30 mouse cellular contexts compared by ENCODE assay signal in the genomic region with DNA sequence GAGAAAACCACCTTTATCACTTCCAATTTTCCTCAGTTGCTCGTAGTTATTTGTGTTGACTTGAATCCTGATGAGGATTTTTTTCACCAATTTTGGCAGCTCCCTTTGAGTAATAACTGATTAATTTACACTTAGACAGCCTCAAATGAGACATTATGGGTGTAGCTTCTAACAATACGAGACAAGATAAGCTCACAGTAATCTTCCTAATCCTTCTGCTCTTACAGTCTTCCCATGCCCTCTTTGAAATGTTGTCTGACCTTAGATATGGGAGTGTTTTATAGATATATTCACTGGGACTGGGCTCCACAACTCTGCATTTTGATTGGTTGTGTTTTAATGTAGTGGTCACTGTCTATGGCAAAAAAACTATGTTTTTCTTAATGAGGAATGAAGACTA. TPM values are rescaled to one million over a fixed set of nuclear protein-coding genes. Genes with fewer than 3 reads are reported as not detected.
DNase-seq lines count a peak whose midpoint lies in the region; ATAC-seq and TF ChIP-seq lines count a peak whose summit lies in the region.
"Had no signal": no experiment of that assay in that cellular context is flagged by ENCODE, and none has a peak within 500 bp of the region (broad histone marks: within the 10 kb centered on the region; RNA-seq: fewer than 3 reads in every experiment).

No protein-coding gene starts in this region.

- H3K9ac ChIP-seq in liver, embryonic 11.5 days (ENCODE audit: low read depth, low read length) = no peak overlapping the region
- no peak overlapping the region for H3K9ac ChIP-seq in liver, postnatal 0 days (replicated peaks)
- H3K9ac ChIP-seq in liver, embryonic 14.5 days (replicated peaks) = no peak overlapping the region
- no peak overlapping the region for H3K9ac ChIP-seq in liver, embryonic 12.5 days
- H3K9ac ChIP-seq: embryonic facial prominence, embryonic 13.5 days; embryonic facial prominence, embryonic 15.5 days; forebrain, embryonic 12.5 days had no signal

- 59% methylated on average over 2 of the region's 2 CpGs for WGBS in liver, embryonic 11.5 days
- 56% methylated on average over 2 of the region's 2 CpGs for WGBS in liver, postnatal 0 days (ENCODE audit: insufficient replicate concordance)
- WGBS in liver, embryonic 14.5 days (ENCODE audit: insufficient replicate concordance) = 28% methylated on average over 2 of the region's 2 CpGs
- WGBS in liver, embryonic 12.5 days (ENCODE audit: insufficient replicate concordance) = 45% methylated on average over 2 of the region's 2 CpGs

- no peak overlapping the region for H3K27ac ChIP-seq in liver, embryonic 11.5 days (ENCODE audit: low read depth, low read length)
- no peak overlapping the region for H3K27ac ChIP-seq in liver, postnatal 0 days (ENCODE audit: low read depth)
- no peak overlapping the region for H3K27ac ChIP-seq in liver, embryonic 14.5 days
- no peak overlapping the region for H3K27ac ChIP-seq in liver, embryonic 12.5 days
- H3K27ac ChIP-seq: embryonic facial prominence, embryonic 13.5 days; embryonic facial prominence, embryonic 15.5 days; forebrain, embryonic 10.5 days; forebrain, embryonic 12.5 days had no signal

- no peaks in the 10 kb centered on the region for H3K9me3 ChIP-seq in liver, embryonic 11.5 days (ENCODE audit: control insufficient read depth, low read length)
- H3K9me3 ChIP-seq in liver, postnatal 0 days (ENCODE audit: low read length) = no peaks in the 10 kb centered on the region
- no peaks in the 10 kb centered on the region for H3K9me3 ChIP-seq in liver, embryonic 14.5 days (ENCODE audit: control insufficient read depth, low read length)
- H3K9me3 ChIP-seq in liver, embryonic 12.5 days (replicated peaks) = no peaks in the 10 kb centered on the region
- H3K9me3 ChIP-seq: embryonic facial prominence, embryonic 13.5 days; embryonic facial prominence, embryonic 15.5 days; forebrain, embryonic 10.5 days; forebrain, embryonic 12.5 days; G1E had no signal

- DNase-seq in liver, embryonic 11.5 days (ENCODE audit: low spot score) = no peak
- no peak for DNase-seq in liver, postnatal 0 days
- no peak for DNase-seq in liver, embryonic 14.5 days (ENCODE audit: low read depth in 3 of 3, low spot score in 3 of 3)
- no peak for DNase-seq in layer of hippocampus, postnatal 25 days (ENCODE audit: extremely low spot score in 1 of 2, low spot score in 1 of 2)
- DNase-seq: adrenal gland, adult 8-10 months; adrenal gland, postnatal 14 days; adrenal gland, postnatal 36 days; B cell, adult 2 months; cerebellum, adult 11-12 months; cerebellum, adult 2 months; cerebellum, adult 9-10 months; cerebellum, postnatal 10 days; cerebellum, postnatal 25 days; embryo, embryonic 11 days had no signal

- no peak for TF ChIP-seq EP300 in liver, postnatal 0 days (IDR thresholded peaks at IDR 0.05; ENCODE audit: low read depth)
- no peak for TF ChIP-seq EP300 in liver, embryonic 14.5 days (IDR thresholded peaks at IDR 0.05; ENCODE audit: low read depth)

- no peak for TF ChIP-seq CTCF in liver, postnatal 0 days (IDR thresholded peaks at IDR 0.05; ENCODE audit: low read depth)
- TF ChIP-seq CTCF in liver, embryonic 14.5 days (IDR thresholded peaks at IDR 0.05; ENCODE audit: low read depth) = no peak

- no peaks in the 10 kb centered on the region for H3K27me3 ChIP-seq in liver, embryonic 11.5 days (replicated peaks; ENCODE audit: control insufficient read depth, insufficient read depth, low read length)
- no peaks in the 10 kb centered on the region for H3K27me3 ChIP-seq in liver, postnatal 0 days (ENCODE audit: insufficient read depth, low read length)
- no peaks in the 10 kb centered on the region for H3K27me3 ChIP-seq in liver, embryonic 14.5 days (ENCODE audit: control insufficient read depth, insufficient read depth, low read length)
- no peaks in the 10 kb centered on the region for H3K27me3 ChIP-seq in liver, embryonic 12.5 days (replicated peaks)
- H3K27me3 ChIP-seq: CH12.LX; embryonic facial prominence, embryonic 13.5 days; embryonic facial prominence, embryonic 15.5 days; forebrain, embryonic 12.5 days; Patski had no signal

- peak; percentile 49; the same call in 1 of the 2 replicates for ATAC-seq in liver, embryonic 11.5 days (replicated peaks; ENCODE audit: low FRiP score)
- ATAC-seq in liver, postnatal 0 days = no peak
- 0 out of 2 replicates have a peak, but pooled peaks have one; percentile 31 for ATAC-seq in liver, embryonic 14.5 days (ENCODE audit: insufficient read depth)
- no peak for ATAC-seq in liver, embryonic 12.5 days
- ATAC-seq: activated CD4-positive, CD25-positive, alpha-beta regulatory T cell, adult 4 months; CD4-positive, CD25-positive, alpha-beta regulatory T cell, adult 4 months; forebrain, embryonic 14.5 days; forebrain, embryonic 16.5 days; Patski had no signal

- no peaks in the 10 kb centered on the region for H3K4me1 ChIP-seq in liver, embryonic 11.5 days (replicated peaks; ENCODE audit: control insufficient read depth, insufficient read depth, low read length)
- no peaks in the 10 kb centered on the region for H3K4me1 ChIP-seq in liver, postnatal 0 days (ENCODE audit: insufficient read depth)
- no peaks in the 10 kb centered on the region for H3K4me1 ChIP-seq in liver, embryonic 14.5 days (replicated peaks; ENCODE audit: control insufficient read depth in 2 of 2, insufficient read depth in 2 of 2, low read length in 1 of 2)
- H3K4me1 ChIP-seq in liver, embryonic 12.5 days = no peaks in the 10 kb centered on the region
- H3K4me1 ChIP-seq: embryonic facial prominence, embryonic 13.5 days; embryonic facial prominence, embryonic 15.5 days; forebrain, embryonic 10.5 days; forebrain, embryonic 12.5 days had no signal

- no peak overlapping the region for H3K4me2 ChIP-seq in liver, embryonic 11.5 days
- H3K4me2 ChIP-seq in liver, postnatal 0 days (ENCODE audit: low read depth, low read length) = no peak overlapping the region
- H3K4me2 ChIP-seq in liver, embryonic 14.5 days (ENCODE audit: low read depth) = no peak overlapping the region
- H3K4me2 ChIP-seq in liver, embryonic 12.5 days = no peak overlapping the region
- H3K4me2 ChIP-seq: embryonic facial prominence, embryonic 13.5 days; embryonic facial prominence, embryonic 15.5 days; forebrain, embryonic 12.5 days had no signal

- H3K4me3 ChIP-seq in liver, embryonic 11.5 days (ENCODE audit: low read depth, low read length) = no peak overlapping the region
- no peak overlapping the region for H3K4me3 ChIP-seq in liver, postnatal 0 days (ENCODE audit: low read depth, low read length)
- no peak overlapping the region for H3K4me3 ChIP-seq in liver, embryonic 14.5 days (ENCODE audit: insufficient read depth in 1 of 2, low read depth in 2 of 2, low read length in 2 of 2)
- no peak overlapping the region for H3K4me3 ChIP-seq in liver, embryonic 12.5 days
- H3K4me3 ChIP-seq: embryonic facial prominence, embryonic 13.5 days; embryonic facial prominence, embryonic 15.5 days; erythroblast, embryonic 14.5 days; forebrain, embryonic 10.5 days; forebrain, embryonic 12.5 days had no signal

- H3K36me3 ChIP-seq in liver, embryonic 11.5 days (ENCODE audit: control insufficient read depth, insufficient read depth, low read length) = no peaks in the 10 kb centered on the region
- no peaks in the 10 kb centered on the region for H3K36me3 ChIP-seq in liver, postnatal 0 days (replicated peaks; ENCODE audit: insufficient read depth, low read length)
- H3K36me3 ChIP-seq in liver, embryonic 14.5 days (replicated peaks; ENCODE audit: control insufficient read depth, insufficient read depth, low read depth) = no peaks in the 10 kb centered on the region
- H3K36me3 ChIP-seq in liver, embryonic 12.5 days = no peaks in the 10 kb centered on the region
- H3K36me3 ChIP-seq: embryonic facial prominence, embryonic 13.5 days; embryonic facial prominence, embryonic 15.5 days; forebrain, embryonic 10.5 days; forebrain, embryonic 12.5 days; G1E had no signal

RNA-seq across cellular contexts. Expression of gene Gm5771, which starts 5.4 kb away (rescaled TPM):
- polyA plus RNA-seq in liver, embryonic 11.5 days (2014; fragmentation: Nextera tagmentation; extraction: Ambion mirVana) = not detected in 2 replicates
- 4.3 TPM in 1 of 2 replicates, not detected in the other for polyA plus RNA-seq in liver, postnatal 0 days (2015; fragmentation: Nextera tagmentation; extraction: Ambion mirVana)
- not detected in 2 replicates for polyA plus RNA-seq in liver, embryonic 14.5 days (2012; rRNA removed)
- polyA plus RNA-seq in liver, embryonic 14.5 days (2014; fragmentation: Nextera tagmentation; extraction: Ambion mirVana) = not detected in 2 replicates
- polyA plus RNA-seq in liver, embryonic 12.5 days (2016; fragmentation: Nextera tagmentation; extraction: Ambion mirVana) = not detected in 2 replicates
- total RNA-seq in layer of hippocampus, postnatal 25 days (2021) = not detected
- total RNA-seq: adrenal gland, adult 18-20 months; adrenal gland, adult 8-10 months; adrenal gland, postnatal 14 days; adrenal gland, postnatal 36 days; CH12.LX; G1E had no signal
- polyA plus RNA-seq: activated CD4-positive, CD25-positive, alpha-beta regulatory T cell, adult 4 months; CD4-positive, CD25-positive, alpha-beta regulatory T cell, adult 4 months; cerebellum, adult 2 months; cortical plate, adult 2 months; embryonic facial prominence, embryonic 11.5 days; embryonic facial prominence, embryonic 13.5 days; embryonic facial prominence, embryonic 15.5 days; erythroblast, embryonic 14.5 days; forebrain, embryonic 10.5 days; forebrain, embryonic 12.5 days; forebrain, embryonic 14.5 days; forebrain, embryonic 16.5 days; G1E; Patski had no signal

RNA-seq across cellular contexts. Expression of gene Prss3, which starts 9.3 kb away (rescaled TPM):
- not detected in 2 replicates for polyA plus RNA-seq in liver, embryonic 11.5 days (2014; fragmentation: Nextera tagmentation; extraction: Ambion mirVana)
- polyA plus RNA-seq in liver, postnatal 0 days (2015; fragmentation: Nextera tagmentation; extraction: Ambion mirVana) = 3.1 TPM in 1 of 2 replicates, not detected in the other
- polyA plus RNA-seq in liver, embryonic 14.5 days (2012; rRNA removed) = not detected in 2 replicates
- not detected in 2 replicates for polyA plus RNA-seq in liver, embryonic 14.5 days (2014; fragmentation: Nextera tagmentation; extraction: Ambion mirVana)
- polyA plus RNA-seq in liver, embryonic 12.5 days (2016; fragmentation: Nextera tagmentation; extraction: Ambion mirVana) = not detected in 2 replicates
- total RNA-seq in layer of hippocampus, postnatal 25 days (2021) = not detected
- total RNA-seq: adrenal gland, adult 18-20 months; adrenal gland, adult 8-10 months; adrenal gland, postnatal 14 days; adrenal gland, postnatal 36 days; CH12.LX; G1E had no signal
- polyA plus RNA-seq: activated CD4-positive, CD25-positive, alpha-beta regulatory T cell, adult 4 months; CD4-positive, CD25-positive, alpha-beta regulatory T cell, adult 4 months; cerebellum, adult 2 months; cortical plate, adult 2 months; embryonic facial prominence, embryonic 13.5 days; embryonic facial prominence, embryonic 15.5 days; erythroblast, embryonic 14.5 days; forebrain, embryonic 10.5 days; forebrain, embryonic 14.5 days; forebrain, embryonic 16.5 days; G1E; Patski had no signal

RNA-seq across cellular contexts. Expression of gene Try10, which starts 32.9 kb away (rescaled TPM):
- polyA plus RNA-seq in liver, embryonic 11.5 days (2014; fragmentation: Nextera tagmentation; extraction: Ambion mirVana) = not detected in 2 replicates
- 2.4 TPM in 1 of 2 replicates, not detected in the other for polyA plus RNA-seq in liver, postnatal 0 days (2015; fragmentation: Nextera tagmentation; extraction: Ambion mirVana)
- not detected in 2 replicates for polyA plus RNA-seq in liver, embryonic 14.5 days (2012; rRNA removed)
- not detected in 2 replicates for polyA plus RNA-seq in liver, embryonic 14.5 days (2014; fragmentation: Nextera tagmentation; extraction: Ambion mirVana)
- polyA plus RNA-seq in liver, embryonic 12.5 days (2016; fragmentation: Nextera tagmentation; extraction: Ambion mirVana) = not detected in 2 replicates
- total RNA-seq in layer of hippocampus, postnatal 25 days (2021) = not detected
- total RNA-seq: adrenal gland, adult 18-20 months; adrenal gland, adult 8-10 months; adrenal gland, postnatal 14 days; adrenal gland, postnatal 36 days; CH12.LX; G1E had no signal
- polyA plus RNA-seq: activated CD4-positive, CD25-positive, alpha-beta regulatory T cell, adult 4 months; CD4-positive, CD25-positive, alpha-beta regulatory T cell, adult 4 months; cerebellum, adult 2 months; cortical plate, adult 2 months; embryonic facial prominence, embryonic 11.5 days; embryonic facial prominence, embryonic 13.5 days; embryonic facial prominence, embryonic 15.5 days; erythroblast, embryonic 14.5 days; forebrain, embryonic 10.5 days; forebrain, embryonic 12.5 days; forebrain, embryonic 14.5 days; forebrain, embryonic 16.5 days; G1E; Patski had no signal

RNA-seq across cellular contexts. Expression of gene Gm10334, which starts 59.2 kb away (rescaled TPM):
- not detected in 2 replicates for polyA plus RNA-seq in liver, embryonic 11.5 days (2014; fragmentation: Nextera tagmentation; extraction: Ambion mirVana)
- 2.3 TPM in 1 of 2 replicates, not detected in the other for polyA plus RNA-seq in liver, postnatal 0 days (2015; fragmentation: Nextera tagmentation; extraction: Ambion mirVana)
- not detected in 2 replicates for polyA plus RNA-seq in liver, embryonic 14.5 days (2012; rRNA removed)
- not detected in 2 replicates for polyA plus RNA-seq in liver, embryonic 14.5 days (2014; fragmentation: Nextera tagmentation; extraction: Ambion mirVana)
- not detected in 2 replicates for polyA plus RNA-seq in liver, embryonic 12.5 days (2016; fragmentation: Nextera tagmentation; extraction: Ambion mirVana)
- total RNA-seq in layer of hippocampus, postnatal 25 days (2021) = not detected
- total RNA-seq: adrenal gland, adult 18-20 months; adrenal gland, adult 8-10 months; adrenal gland, postnatal 14 days; adrenal gland, postnatal 36 days; CH12.LX; G1E had no signal
- polyA plus RNA-seq: activated CD4-positive, CD25-positive, alpha-beta regulatory T cell, adult 4 months; CD4-positive, CD25-positive, alpha-beta regulatory T cell, adult 4 months; cerebellum, adult 2 months; embryonic facial prominence, embryonic 11.5 days; embryonic facial prominence, embryonic 13.5 days; embryonic facial prominence, embryonic 15.5 days; erythroblast, embryonic 14.5 days; forebrain, embryonic 10.5 days; forebrain, embryonic 12.5 days; forebrain, embryonic 14.5 days; forebrain, embryonic 16.5 days; G1E; Patski had no signal

Comparison
In these comparisons a context has a peak if more than half of its experiments do, and no peak if none do; other contexts are left out.
1. ATAC-seq: peak in liver, embryonic 11.5 days (single experiment) and liver, embryonic 14.5 days (single experiment); none in liver, postnatal 0 days (single experiment) and liver, embryonic 12.5 days (single experiment).